Mouse (Mus musculus): ENCODE results near the gene Dnhd1.

Gene Dnhd1

GRCm38 (mm10) chr7:105650639-105651435 lies at the start of gene Dnhd1:
Gene Dnhd1 (plus strand): TSS chr7:105650827.
- DNase-seq (ENCODE audit: extremely low spot score, low read depth, low spot score), result no peak

DNA sequence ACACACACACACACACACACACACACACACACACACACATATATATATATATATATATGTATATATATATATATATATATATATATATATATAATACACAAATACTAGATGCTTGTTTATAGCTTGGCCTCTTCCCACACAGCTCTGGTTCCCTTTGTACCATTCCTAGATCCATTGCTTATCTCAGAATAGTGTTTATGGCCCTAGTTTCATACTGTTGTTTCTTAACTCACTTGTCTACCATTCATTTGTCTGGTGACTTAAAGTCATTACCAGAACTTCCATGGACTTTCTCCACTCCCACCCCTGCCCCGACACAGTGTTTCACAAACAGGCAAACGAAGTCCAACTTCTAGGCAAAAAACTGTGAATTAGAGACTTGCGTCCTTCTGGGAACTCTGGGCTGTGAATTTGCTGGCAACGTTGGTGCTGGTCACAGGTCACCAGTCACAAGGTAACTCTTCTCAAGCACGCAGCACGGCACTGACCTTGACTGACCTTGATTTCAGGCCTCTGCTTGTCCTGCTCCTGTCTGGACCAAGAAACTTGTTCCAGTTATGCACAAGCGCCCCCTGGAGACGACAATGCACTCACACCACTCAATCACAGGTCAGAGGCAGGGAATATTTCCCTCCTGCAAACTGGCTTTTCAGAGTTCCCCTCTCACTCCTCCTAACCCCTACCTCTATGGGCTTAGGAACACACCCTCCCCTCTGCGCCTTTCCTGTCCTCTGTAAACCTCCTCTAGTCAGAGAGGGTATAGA lies 47.6 kb upstream of the Dnhd1 start:
- peak; percentile 44 for DNase-seq (ENCODE audit: extremely low spot score, low read depth, low spot score)

DNA sequence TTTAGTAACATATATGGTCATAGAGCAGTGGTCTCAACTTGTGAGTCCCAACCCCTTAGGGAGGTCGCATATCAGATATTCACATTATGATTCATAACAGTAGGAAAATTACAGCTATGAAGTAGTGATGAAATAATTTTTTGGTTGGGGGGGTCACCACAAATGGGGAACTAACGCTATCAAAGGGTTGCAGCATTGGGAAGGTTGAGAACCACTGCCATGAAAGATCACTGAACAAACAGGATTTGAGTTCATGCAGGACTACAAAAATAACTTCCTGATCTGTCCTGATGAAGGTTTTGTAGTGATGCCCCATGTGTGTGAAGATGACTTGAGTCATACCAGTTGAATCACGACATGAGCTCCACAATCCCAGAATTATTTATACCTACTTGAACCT lies 42.2 kb upstream of the Dnhd1 start:
- no peak for DNase-seq (ENCODE audit: extremely low spot score, low read depth, low spot score)

DNA sequence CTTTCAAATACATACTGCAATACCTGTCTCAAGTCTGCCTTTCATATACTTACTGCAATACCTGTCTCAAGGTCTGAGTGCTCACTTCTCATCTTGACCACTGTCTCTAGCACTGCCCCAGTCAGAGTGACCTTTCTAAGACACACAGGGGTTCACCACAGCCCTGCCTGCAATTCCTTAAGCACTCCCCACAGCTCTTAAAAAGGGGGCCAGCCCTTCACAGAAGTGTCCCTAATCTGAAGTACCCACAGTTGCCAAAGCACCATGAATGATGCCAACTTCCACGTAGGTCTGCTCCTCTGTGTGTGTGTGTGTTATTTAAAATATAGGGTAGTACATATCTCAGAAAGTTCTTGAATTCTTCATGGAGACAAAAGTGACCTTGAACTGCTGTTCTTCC lies 38.9 kb upstream of the Dnhd1 start:
- no peak for DNase-seq (ENCODE audit: extremely low spot score, low read depth, low spot score)

GRCm38 (mm10) chr7:105614400-105614799 lies 36.2 kb upstream of the Dnhd1 start:
- no peak for DNase-seq (ENCODE audit: extremely low spot score, low read depth, low spot score)

- DNase-seq (ENCODE audit: extremely low spot score, low read depth, low spot score), result no peak
These were observed 34.9 kb upstream of the Dnhd1 start for GRCm38 (mm10) chr7:105615720-105616119.

GRCm38 (mm10) chr7:105616561-105616960 lies 34.1 kb upstream of the Dnhd1 start:
- no peak for DNase-seq (ENCODE audit: extremely low spot score, low read depth, low spot score)

DNA sequence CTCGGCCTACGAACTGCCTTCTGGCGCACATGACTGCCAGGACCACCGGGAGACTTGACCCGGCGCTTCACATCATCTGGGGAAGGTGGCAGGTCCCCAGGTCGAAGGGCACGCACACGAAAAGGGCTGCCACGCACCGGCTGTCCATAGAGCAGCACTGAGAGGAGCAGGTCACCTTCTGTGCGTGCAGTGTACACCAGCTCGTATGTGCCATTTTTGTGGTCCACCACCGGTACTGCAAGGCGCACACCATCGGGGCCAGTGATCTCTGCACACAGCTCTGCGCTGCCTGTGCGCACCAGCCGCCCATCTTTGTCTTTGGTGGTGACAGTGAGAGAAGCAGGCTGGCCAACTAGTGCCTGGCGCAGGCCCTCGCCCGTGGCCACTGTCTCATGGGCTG lies 32.8 kb upstream of the Dnhd1 start:
- DNase-seq (ENCODE audit: extremely low spot score, low read depth, low spot score), result no peak

DNA sequence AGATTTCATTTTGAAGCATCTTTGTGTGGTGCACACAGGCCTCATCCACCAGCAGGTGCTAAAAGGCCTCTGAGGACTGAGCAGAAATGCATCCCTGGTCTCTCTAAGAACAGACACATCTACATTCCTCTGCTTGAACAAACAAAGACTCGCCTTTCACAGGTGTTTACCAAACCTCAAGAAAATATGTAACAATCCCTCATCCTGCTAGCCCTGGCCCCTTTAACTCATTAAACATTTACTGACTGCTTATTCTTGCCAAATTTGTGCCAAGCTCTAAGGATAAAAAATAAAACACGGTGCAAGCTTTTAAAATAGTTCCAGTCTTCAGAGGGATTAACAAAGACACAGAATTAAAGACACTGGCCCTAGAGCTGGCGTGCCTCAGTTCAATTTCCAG lies 30.9 kb upstream of the Dnhd1 start:
- no peak for DNase-seq (ENCODE audit: extremely low spot score, low read depth, low spot score)

- DNase-seq (ENCODE audit: extremely low spot score, low read depth, low spot score), result no peak
These were observed 29.6 kb upstream of the Dnhd1 start for GRCm38 (mm10) chr7:105621053-105621452.

GRCm38 (mm10) chr7:105621646-105622292 lies 28.9 kb upstream of the Dnhd1 start:
- DNase-seq (ENCODE audit: extremely low spot score, low read depth, low spot score), result no peak

- no peak for DNase-seq (ENCODE audit: extremely low spot score, low read depth, low spot score)
These were observed 25.2 kb upstream of the Dnhd1 start for GRCm38 (mm10) chr7:105625397-105625796.

GRCm38 (mm10) chr7:105628633-105629032 lies 22.0 kb upstream of the Dnhd1 start:
- DNase-seq (ENCODE audit: extremely low spot score, low read depth, low spot score), result no peak

DNA sequence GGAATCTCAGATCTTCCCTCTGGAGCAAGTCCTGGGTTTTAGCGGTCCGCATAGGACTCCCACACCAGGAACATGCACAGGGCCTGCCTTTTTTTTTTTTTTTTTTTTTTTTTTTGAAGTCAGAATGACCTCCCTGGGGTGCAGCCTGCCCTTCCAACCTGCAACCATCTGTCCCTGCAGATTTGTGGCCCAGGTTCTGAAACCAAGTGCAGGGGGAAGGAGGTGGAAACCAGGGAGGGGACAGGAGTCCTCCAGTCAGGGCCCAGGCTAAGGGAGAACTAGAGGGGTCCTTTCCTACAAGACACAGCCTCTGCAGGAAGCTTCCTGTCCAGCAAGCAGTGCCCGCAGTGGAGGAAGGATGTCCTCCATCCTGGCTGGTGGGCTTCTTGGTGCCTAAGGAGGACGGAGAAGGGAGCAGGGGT lies 18.1 kb upstream of the Dnhd1 start:
- no peak for DNase-seq (ENCODE audit: extremely low spot score, low read depth, low spot score)

GRCm38 (mm10) chr7:105633127-105633800 lies 17.4 kb upstream of the Dnhd1 start, which contains the start of gene Trim3:
Gene Trim3 (minus strand): TSS chr7:105633571.
- DNase-seq (ENCODE audit: extremely low spot score, low read depth, low spot score), result no peak

GRCm38 (mm10) chr7:105633801-105634135 lies 16.9 kb upstream of the Dnhd1 start:
- DNase-seq (ENCODE audit: extremely low spot score, low read depth, low spot score), result no peak

GRCm38 (mm10) chr7:105634272-105634920 lies 16.2 kb upstream of the Dnhd1 start:
- DNase-seq (ENCODE audit: extremely low spot score, low read depth, low spot score), result no peak

DNA sequence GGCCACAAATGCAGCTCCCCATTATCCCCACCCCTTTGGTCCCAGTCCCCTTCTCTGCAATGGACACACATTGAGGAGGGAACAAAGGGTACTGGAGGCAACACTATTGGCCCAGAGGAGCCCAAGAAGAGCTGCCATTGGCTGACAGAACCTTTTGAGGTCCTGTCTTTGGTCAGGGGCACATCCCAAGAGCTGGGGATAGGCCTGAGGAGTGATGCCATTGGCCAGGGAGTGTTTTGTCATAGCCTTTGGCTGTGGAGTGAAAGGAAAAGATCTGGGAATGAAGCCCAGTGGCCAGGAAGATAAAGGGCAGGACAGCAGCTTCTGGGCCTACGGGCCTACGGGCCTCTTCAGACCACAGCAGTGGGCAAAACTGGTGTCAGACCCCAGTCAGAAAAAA lies 14.9 kb upstream of the Dnhd1 start:
- no peak for DNase-seq (ENCODE audit: extremely low spot score, low read depth, low spot score)

DNA sequence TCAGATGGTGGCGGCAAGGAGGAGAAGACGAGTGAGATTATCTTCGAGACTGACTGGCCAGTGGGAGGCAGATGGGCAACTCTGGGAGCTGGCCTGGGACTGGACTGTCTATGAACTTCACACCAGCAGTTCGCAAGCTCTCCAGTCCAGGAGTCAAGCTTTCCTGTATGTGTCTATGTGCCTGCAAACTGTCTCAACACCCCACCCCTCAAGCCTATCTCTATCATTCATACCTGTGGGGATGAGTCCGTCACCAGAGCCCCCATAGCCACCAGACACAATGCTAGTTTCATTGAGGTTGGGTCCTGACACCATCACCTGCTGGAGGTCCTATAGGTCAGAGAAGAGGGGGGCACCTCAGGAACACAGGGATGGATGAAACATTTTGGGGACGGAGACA lies 11.9 kb upstream of the Dnhd1 start:
- no peak for DNase-seq (ENCODE audit: extremely low spot score, low read depth, low spot score)

GRCm38 (mm10) chr7:105639304-105639703 lies 11.3 kb upstream of the Dnhd1 start:
- DNase-seq (ENCODE audit: extremely low spot score, low read depth, low spot score), result no peak

GRCm38 (mm10) chr7:105639756-105640155 lies 10.9 kb upstream of the Dnhd1 start, which contains the start of gene Timm10b:
Gene Timm10b (plus strand): TSS chr7:105640056.
- no peak for DNase-seq (ENCODE audit: extremely low spot score, low read depth, low spot score)

All from hindlimb bud, embryonic 11.5 days (tissue).